Mouse (Mus musculus) thymus, adult 18-20 months (tissue): ENCODE data around the gene Txndc2.

Experiments
- DNase-seq, 2 experiments: peaks; one replicate each; pipeline ENCODE4 v3.0.0; 2022; ENCODE audit warnings: mixed read lengths in 2 of 2

The Txndc2 gene

DNA sequence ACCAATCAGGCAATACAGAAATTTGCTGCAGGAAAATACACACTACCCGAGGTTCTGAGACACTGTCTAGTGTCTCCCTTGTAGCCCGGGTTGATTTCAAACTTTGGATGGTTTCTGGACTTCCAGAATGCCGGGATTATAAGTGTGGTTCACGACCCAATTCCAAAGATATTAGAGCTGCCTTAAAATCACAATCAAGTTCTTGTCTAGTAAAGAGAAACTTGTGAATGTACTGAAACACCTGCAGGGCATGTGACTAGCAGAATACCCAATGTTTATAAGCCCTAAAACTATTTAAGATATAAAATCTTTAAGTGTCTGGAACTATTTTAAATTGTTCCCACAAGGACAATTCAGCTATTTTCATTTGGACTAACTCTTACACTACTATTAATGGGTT, 30.2 kb downstream of the Txndc2 start:
- no peak for DNase-seq

DNA sequence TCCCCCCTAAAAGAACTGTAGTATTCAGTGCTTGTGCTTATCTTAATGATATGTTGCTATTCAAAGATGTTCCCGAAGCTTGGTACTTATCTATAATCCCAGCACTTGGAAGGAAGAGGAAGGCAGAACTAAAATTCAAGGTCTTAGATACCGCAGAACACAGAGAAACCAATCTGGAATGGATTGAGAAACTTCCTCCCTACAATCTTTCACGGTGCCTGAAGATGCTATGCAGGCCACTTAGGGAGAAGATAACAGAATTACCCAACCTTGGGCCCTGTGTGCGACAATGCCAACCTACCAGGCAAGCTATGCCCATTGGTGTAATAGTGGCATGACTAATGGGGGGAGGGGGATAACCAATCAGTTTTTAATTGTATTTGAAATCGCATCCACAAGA, 33.2 kb downstream of the Txndc2 start:
- no peak for DNase-seq

DNA sequence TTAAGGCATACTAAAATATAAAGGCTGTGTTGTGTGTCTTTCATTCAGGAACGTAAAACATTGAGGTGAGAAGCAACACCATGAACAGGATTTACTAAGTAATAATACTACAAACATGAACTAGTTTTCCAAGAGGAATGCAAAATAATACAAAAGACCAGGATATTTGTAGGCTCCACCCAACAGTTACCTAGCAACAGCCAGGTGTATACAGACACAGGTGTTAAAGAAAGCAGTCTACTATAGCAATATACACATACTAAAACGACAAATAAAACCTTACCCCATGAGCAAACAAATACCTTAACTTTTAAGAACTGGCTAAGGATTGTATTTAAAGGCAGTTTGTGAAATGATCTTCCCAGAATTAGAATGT, 33.7 kb downstream of the Txndc2 start:
- no peak for DNase-seq

DNA sequence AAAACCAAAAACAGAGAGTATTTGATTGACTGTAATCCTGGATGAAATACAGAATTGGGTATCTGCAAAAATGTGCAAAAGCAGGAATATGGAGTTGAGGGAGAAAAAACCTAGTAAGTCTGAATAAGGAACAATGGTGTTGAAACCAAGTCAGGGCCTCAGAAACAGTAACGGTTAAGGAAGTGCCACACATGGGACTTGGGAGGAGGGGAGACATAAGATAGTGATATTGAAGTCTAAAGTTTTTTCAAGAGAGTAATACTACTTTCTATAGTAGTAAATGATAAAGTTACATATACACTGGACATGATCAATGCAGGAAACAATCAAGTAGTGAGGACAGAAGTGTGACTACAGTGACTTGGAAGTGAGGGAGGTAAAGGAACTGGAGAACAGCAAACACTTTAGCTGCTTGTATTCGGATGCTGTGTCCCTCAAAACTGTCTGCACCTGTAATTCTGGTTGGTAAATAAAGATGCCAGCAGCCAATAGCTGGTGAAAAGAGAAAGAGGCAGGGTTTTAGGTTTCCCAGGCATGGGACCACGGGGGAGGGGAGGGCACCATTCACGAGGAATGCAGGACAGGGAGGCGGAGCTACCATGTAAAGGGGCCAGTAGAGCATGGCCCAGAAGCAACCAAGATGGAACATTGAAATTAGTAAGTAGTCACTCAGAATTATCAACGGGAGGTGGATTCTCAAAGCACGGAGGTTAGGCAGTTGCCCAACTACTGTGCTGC, 34.2 kb downstream of the Txndc2 start:
- no peak for DNase-seq

DNA sequence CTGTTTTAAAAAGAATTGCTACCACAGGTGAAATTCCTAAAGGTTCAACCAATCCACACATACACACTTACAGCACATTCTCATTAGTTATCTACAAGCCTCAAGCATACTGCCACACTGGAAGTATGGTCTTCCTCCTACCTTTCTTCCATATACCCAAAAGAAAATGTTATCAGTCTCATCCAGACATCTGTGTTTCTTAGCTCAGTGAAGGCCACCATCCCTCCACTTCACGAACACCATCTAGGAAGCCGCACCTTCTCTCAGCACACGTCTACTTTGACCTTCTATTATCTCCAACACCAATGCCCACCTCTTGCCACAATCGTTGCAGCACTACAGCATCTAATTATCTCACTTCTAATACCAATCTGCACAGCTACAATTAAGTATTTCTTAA, 36.0 kb downstream of the Txndc2 start:
- no peak for DNase-seq

DNA sequence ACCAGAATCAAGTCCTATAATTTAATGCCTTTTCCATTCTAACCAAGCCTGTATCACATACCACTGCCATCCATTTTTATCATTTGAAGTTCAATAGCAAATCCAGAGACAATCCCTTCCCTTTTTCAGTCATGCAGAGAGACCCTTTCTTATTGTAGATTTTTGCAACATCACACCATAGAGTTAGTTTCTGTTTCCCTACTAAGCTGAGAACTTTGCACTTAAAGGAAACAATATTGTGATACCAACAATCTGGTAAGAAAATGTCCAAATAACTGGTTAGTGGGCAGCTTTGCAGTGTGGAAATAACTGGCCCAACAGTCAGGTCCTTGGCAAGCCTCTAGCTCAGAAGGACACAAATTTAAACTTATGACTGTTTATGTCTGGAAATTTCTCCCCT, 37.1 kb downstream of the Txndc2 start:
- no peak for DNase-seq

DNA sequence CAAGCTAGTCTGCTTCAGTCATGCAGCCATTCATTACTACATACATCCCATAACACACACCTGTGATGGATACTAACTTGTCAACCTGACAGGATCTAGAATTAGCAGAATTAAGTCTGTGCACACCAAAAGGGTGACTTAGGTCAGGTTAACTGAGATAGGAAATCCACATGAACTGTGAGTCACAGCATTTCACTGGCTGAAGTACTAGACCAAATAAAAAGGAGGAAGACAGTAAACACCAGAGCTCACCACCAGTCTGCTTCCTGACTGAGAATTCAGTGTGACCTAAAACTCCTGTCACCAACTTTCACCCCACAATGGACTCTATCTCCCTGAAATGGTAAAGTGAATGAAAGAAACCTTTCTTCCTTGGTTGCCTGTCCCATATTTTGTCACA, 37.7 kb downstream of the Txndc2 start:
- no peak for DNase-seq

DNA sequence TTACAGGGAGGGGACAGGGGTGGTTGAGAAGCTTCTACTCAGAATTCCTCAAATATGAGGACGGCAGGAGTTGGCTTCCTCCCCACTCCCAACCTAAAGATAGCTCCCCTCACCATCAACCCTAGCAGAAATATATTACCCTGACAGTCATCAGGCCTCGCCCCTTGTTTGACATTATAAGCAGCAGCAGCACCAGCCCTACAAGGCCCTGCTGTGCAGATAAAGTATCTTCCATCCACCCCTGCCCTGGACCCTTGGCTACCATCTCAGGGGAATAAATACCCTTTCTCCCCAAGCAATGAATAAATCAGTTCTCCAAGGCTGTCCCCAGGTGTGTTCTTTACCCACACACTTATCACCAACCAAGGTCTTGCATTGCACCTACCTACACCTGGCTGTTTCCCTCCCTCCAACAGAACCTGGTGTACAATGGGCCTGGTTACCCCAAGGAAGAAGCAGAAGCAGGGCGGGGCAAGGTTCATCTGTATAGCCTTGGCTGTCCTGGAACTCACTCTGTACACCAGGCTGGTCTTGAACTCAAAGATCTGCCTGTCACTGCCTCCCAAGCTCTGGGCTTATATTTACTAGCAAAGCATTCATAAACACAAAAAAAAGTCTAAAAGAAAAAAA, 44.0 kb downstream of the Txndc2 start:
- DNase-seq: no peak

DNA sequence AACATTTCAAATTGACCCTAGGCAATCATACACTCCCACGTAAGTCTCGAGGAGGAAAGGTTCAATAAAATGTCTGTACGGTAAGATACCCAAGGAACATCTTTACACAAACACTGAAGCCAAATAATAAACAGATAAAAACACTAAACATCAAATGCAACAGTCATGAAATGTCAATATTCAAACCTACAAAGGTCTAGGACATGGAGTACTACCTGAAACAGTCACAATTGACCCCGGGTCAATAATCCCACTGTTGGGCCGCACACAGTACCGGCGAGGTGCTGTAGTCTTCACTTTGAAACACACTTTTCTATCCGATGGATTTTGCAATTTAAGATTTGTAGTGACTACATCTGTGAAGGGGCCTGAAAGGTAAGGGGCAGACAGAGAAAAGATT, 47.3 kb downstream of the Txndc2 start:
- DNase-seq: no peak
